Comparison of ENCODE assay signal across 23 mouse cellular contexts in genomic region chr12:35993583-35993982, GRCm38 (mm10). TPM values are rescaled to one million over a fixed set of nuclear protein-coding genes. Genes with fewer than 3 reads are reported as not detected.
"Had no signal": no experiment of that assay in that cellular context is flagged by ENCODE, and none has a peak within 500 bp of the region (broad histone marks: within the 10 kb centered on the region; RNA-seq: fewer than 3 reads in every experiment).

No protein-coding gene starts in this region.

- DNase-seq: kidney, adult 8-10 months; kidney, postnatal 25 days; liver, embryonic 13.5 days; liver, postnatal 0 days; lung, postnatal 14 days; right cerebral cortex, postnatal 4 days; spleen, adult 18-20 months; thymus, adult 2 months; thymus, postnatal 36 days had no signal

- H3K4me1 ChIP-seq: limb, embryonic 15.5 days; liver, embryonic 13.5 days; lung, embryonic 15.5 days; megakaryocyte, embryonic 14.5 days had no signal

- H3K9ac ChIP-seq: limb, embryonic 15.5 days; liver, embryonic 13.5 days; liver, postnatal 0 days; lung, embryonic 15.5 days had no signal

- H3K4me3 ChIP-seq: limb, embryonic 15.5 days; liver, embryonic 13.5 days; lung, embryonic 15.5 days; megakaryocyte, embryonic 14.5 days had no signal

- H3K4me2 ChIP-seq: limb, embryonic 15.5 days; liver, embryonic 13.5 days; lung, embryonic 15.5 days; midbrain, embryonic 11.5 days had no signal

- ATAC-seq: inflammation-experienced regulatory T-cells, adult 6 months; liver, postnatal 0 days had no signal

- H3K27ac ChIP-seq: limb, embryonic 15.5 days; liver, embryonic 13.5 days; lung, embryonic 15.5 days; macrophage had no signal

- H3K27me3 ChIP-seq: limb, embryonic 15.5 days; liver, embryonic 13.5 days; lung, embryonic 15.5 days had no signal

- H3K9me3 ChIP-seq: limb, embryonic 15.5 days; liver, embryonic 13.5 days; lung, embryonic 15.5 days; megakaryocyte, embryonic 14.5 days had no signal

- H3K36me3 ChIP-seq: limb, embryonic 15.5 days; liver, embryonic 13.5 days; lung, embryonic 15.5 days had no signal

RNA-seq across cellular contexts. Expression of gene Agr2, which starts 0.9 kb away (rescaled TPM):
- total RNA-seq: layer of hippocampus, postnatal 25 days; left cerebral cortex, adult 8-10 months; left cerebral cortex, postnatal 25 days; midbrain, postnatal 0 days; neutrophil, adult 5-6 weeks had no signal
- polyA plus RNA-seq: inflammation-experienced regulatory T-cells, adult 6 months; limb, embryonic 11.5 days; liver, postnatal 0 days; macrophage; midbrain, embryonic 11.5 days; neural tube, embryonic 11.5 days; testis, adult 2 months had no signal
